Mouse (Mus musculus) lung, embryonic 15.5 days (tissue): Measurements from ENCODE around the gene Igsf21. TPM values are rescaled to one million over a fixed set of nuclear protein-coding genes. Genes with fewer than 3 reads are reported as not detected.

ENCODE experiments used
- ATAC-seq: fragments of 200-750 bp; cut with Nextera tagmentation; 2 replicates; pipeline ENCODE4 v1.8.0; 2017; ENCODE audit warnings: moderate number of reproducible peaks, borderline replicate concordance; ENCODE audit not compliant: low FRiP score, low TSS enrichment; ENCODE audit errors: extremely low read depth
- H3K27ac ChIP-seq: fragments of 300-500 bp; sonication (generic); 2 replicates; pipeline ENCODE4 v1.5.1; 2015; ENCODE audit warnings: moderate library complexity, mild to moderate bottlenecking, inconsistent platforms
- H3K27me3 ChIP-seq: fragments of 300-500 bp; sonication (generic); 2 replicates; pipeline ENCODE4 v1.6.1; 2015; ENCODE audit warnings: inconsistent platforms
- H3K36me3 ChIP-seq: fragments of 300-500 bp; sonication (generic); 2 replicates; pipeline ENCODE4 v1.6.1; 2015; ENCODE audit warnings: inconsistent platforms
- H3K4me1 ChIP-seq: fragments of 300-500 bp; sonication (generic); 2 replicates; pipeline ENCODE4 v1.6.1; 2015; ENCODE audit warnings: inconsistent platforms
- H3K4me2 ChIP-seq: fragments of 300-500 bp; sonication (generic); 2 replicates; pipeline ENCODE4 v1.6.1; 2015; ENCODE audit warnings: inconsistent platforms, mild to moderate bottlenecking, moderate library complexity
- H3K4me3 ChIP-seq: fragments of 300-500 bp; sonication (generic); 2 replicates; pipeline ENCODE4 v1.5.1; 2015; ENCODE audit warnings: mild to moderate bottlenecking, inconsistent platforms
- H3K9ac ChIP-seq: fragments of 300-500 bp; sonication (generic); 2 replicates; pipeline ENCODE4 v1.6.1; 2015; ENCODE audit warnings: inconsistent platforms
- H3K9me3 ChIP-seq: fragments of 300-500 bp; sonication (generic); 2 replicates; pipeline ENCODE4 v1.6.1; 2016; ENCODE audit warnings: inconsistent platforms
- WGBS: fragments of 180-500 bp; shearing (Covaris S2); methylation state at CpG from one replicate; pipeline ENCODE4 v1.1.7; 2015; 5-methylcytosine and 5-hydroxymethylcytosine counted together
- polyA plus RNA-seq: library from polyadenylated mRNA; unstranded; fragments of >200 nt; fragmentation: Nextera tagmentation; extraction: Ambion mirVana; gene quantifications from 2 replicates; pipeline ENCODE4 v1.2.1, GENCODE M21; 2015

Gene Igsf21
- polyA plus RNA-seq, 1 experiment from 2014 or later = 0.39 TPM

GRCm38 (mm10) chr4:140029324-140030039, 217.1 kb downstream of the Igsf21 start:
- 60% methylated on average over 9 of the region's 9 CpGs for WGBS

GRCm38 (mm10) chr4:140023833-140024232, 222.8 kb downstream of the Igsf21 start:
- Histone ChIP-seq H3K4me3 (no peak overlapping the region), H3K9me3 (no peaks in the 10 kb centered on the region), H3K4me1 (no peaks in the 10 kb centered on the region), H3K27ac (no peak overlapping the region), H3K9ac (no peak overlapping the region), H3K4me2 (no peak overlapping the region), H3K27me3 (no peaks in the 10 kb centered on the region), H3K36me3 (no peaks in the 10 kb centered on the region)
- ATAC-seq = no peak
- 71% methylated on average over 6 of the region's 6 CpGs for WGBS

More at GRCm38 (mm10) chr4:140029324-140030039, 217.1 kb downstream of the Igsf21 start:
- Histone ChIP-seq H3K36me3 (no peaks in the 10 kb centered on the region), H3K4me3 (no peak overlapping the region), H3K4me1 (no peaks in the 10 kb centered on the region), H3K27me3 (no peaks in the 10 kb centered on the region; the same call in 1 of the 2 replicates), H3K4me2 (no peak overlapping the region), H3K9ac (no peak overlapping the region), H3K9me3 (no peaks in the 10 kb centered on the region), H3K27ac (no peak overlapping the region)
- ATAC-seq = no peak

GRCm38 (mm10) chr4:140015916-140016315, 230.7 kb downstream of the Igsf21 start:
- no peak overlapping the region for H3K4me2 ChIP-seq
- H3K9ac ChIP-seq = no peak overlapping the region
- no peak for ATAC-seq
- WGBS = 47% methylated on average over 7 of the region's 7 CpGs
- H3K9me3 ChIP-seq = no peaks in the 10 kb centered on the region
- H3K27ac ChIP-seq = no peak overlapping the region
- H3K4me1 ChIP-seq = no peaks in the 10 kb centered on the region
- H3K4me3 ChIP-seq = no peak overlapping the region
- no peaks in the 10 kb centered on the region for H3K36me3 ChIP-seq
- H3K27me3 ChIP-seq = no peaks in the 10 kb centered on the region; the same call in 1 of the 2 replicates

GRCm38 (mm10) chr4:140010728-140011470, 235.7 kb downstream of the Igsf21 start:
- peaks cover 5% of the 10 kb centered on the region; the same call in 1 of the 2 replicates for H3K27me3 ChIP-seq
- no peak overlapping the region for H3K4me2 ChIP-seq
- WGBS = 69% methylated on average over 11 of the region's 11 CpGs
- no peak overlapping the region for H3K27ac ChIP-seq
- no peak overlapping the region for H3K9ac ChIP-seq
- H3K4me1 ChIP-seq = no peaks in the 10 kb centered on the region
- no peak for ATAC-seq
- no peaks in the 10 kb centered on the region for H3K9me3 ChIP-seq
- no peak overlapping the region for H3K4me3 ChIP-seq
- no peaks in the 10 kb centered on the region for H3K36me3 ChIP-seq

GRCm38 (mm10) chr4:140004932-140005331, 241.7 kb downstream of the Igsf21 start:
- H3K27ac ChIP-seq = no peak overlapping the region
- H3K27me3 ChIP-seq = peaks cover 49% of the 10 kb centered on the region
- H3K4me3 ChIP-seq = peak overlapping the region; percentile 21
- no peaks in the 10 kb centered on the region for H3K9me3 ChIP-seq
- peak; percentile 52 for ATAC-seq
- peak overlapping the region; percentile 49 for H3K4me2 ChIP-seq
- no peak overlapping the region for H3K9ac ChIP-seq
- under 1% methylated on average over 5 of the region's 5 CpGs for WGBS
- H3K4me1 ChIP-seq = peaks cover 10% of the 10 kb centered on the region
- no peaks in the 10 kb centered on the region for H3K36me3 ChIP-seq

- H3K4me3 ChIP-seq = peak overlapping the region; percentile 21
- ATAC-seq = peak; percentile 33; the same call in 1 of the 2 replicates
- peak overlapping the region; percentile 49 for H3K4me2 ChIP-seq
- peaks cover 10% of the 10 kb centered on the region for H3K4me1 ChIP-seq
- H3K9ac ChIP-seq = no peak overlapping the region
- peaks cover 49% of the 10 kb centered on the region for H3K27me3 ChIP-seq
- no peak overlapping the region for H3K27ac ChIP-seq
- H3K9me3 ChIP-seq = no peaks in the 10 kb centered on the region
- WGBS = 9% methylated on average over 12 of the region's 12 CpGs
- no peaks in the 10 kb centered on the region for H3K36me3 ChIP-seq
Measured at GRCm38 (mm10) chr4:140004170-140004569, 242.4 kb downstream of the Igsf21 start.

GRCm38 (mm10) chr4:140002069-140002468, 244.5 kb downstream of the Igsf21 start:
- Histone ChIP-seq H3K4me3 (no peak overlapping the region), H3K4me2 (no peak overlapping the region), H3K9me3 (no peaks in the 10 kb centered on the region), H3K9ac (no peak overlapping the region), H3K27ac (no peak overlapping the region), H3K36me3 (no peaks in the 10 kb centered on the region), H3K27me3 (peaks cover 49% of the 10 kb centered on the region), H3K4me1 (peaks cover 10% of the 10 kb centered on the region)
- WGBS = 23% methylated on average over 12 of the region's 12 CpGs
- no peak for ATAC-seq

- Histone ChIP-seq H3K4me1 (peaks cover 10% of the 10 kb centered on the region), H3K9me3 (no peaks in the 10 kb centered on the region), H3K4me2 (no peak overlapping the region), H3K27me3 (peaks cover 44% of the 10 kb centered on the region), H3K4me3 (no peak overlapping the region), H3K9ac (no peak overlapping the region), H3K27ac (no peak overlapping the region), H3K36me3 (no peaks in the 10 kb centered on the region)
- 81% methylated on average over 5 of the region's 5 CpGs for WGBS
- no peak for ATAC-seq
Measured at GRCm38 (mm10) chr4:140000911-140001310, 245.7 kb downstream of the Igsf21 start.

- 58% methylated on average over 7 of the region's 7 CpGs for WGBS
- H3K4me2 ChIP-seq = no peak overlapping the region
- H3K36me3 ChIP-seq = no peaks in the 10 kb centered on the region
- peaks cover 27% of the 10 kb centered on the region for H3K27me3 ChIP-seq
- H3K9ac ChIP-seq = no peak overlapping the region
- no peaks in the 10 kb centered on the region for H3K4me1 ChIP-seq
- no peak for ATAC-seq
- no peak overlapping the region for H3K27ac ChIP-seq
- no peaks in the 10 kb centered on the region for H3K9me3 ChIP-seq
- H3K4me3 ChIP-seq = no peak overlapping the region
Measured at GRCm38 (mm10) chr4:139999033-139999432, 247.6 kb downstream of the Igsf21 start.

- no peaks in the 10 kb centered on the region for H3K36me3 ChIP-seq
- ATAC-seq = no peak
- 43% methylated on average over 8 of the region's 8 CpGs for WGBS
- no peak overlapping the region for H3K9ac ChIP-seq
- no peaks in the 10 kb centered on the region for H3K27me3 ChIP-seq
- no peak overlapping the region for H3K4me3 ChIP-seq
- H3K27ac ChIP-seq = no peak overlapping the region
- H3K9me3 ChIP-seq = no peaks in the 10 kb centered on the region
- no peak overlapping the region for H3K4me2 ChIP-seq
- H3K4me1 ChIP-seq = no peaks in the 10 kb centered on the region
Measured at GRCm38 (mm10) chr4:139995659-139996058, 250.9 kb downstream of the Igsf21 start.

- no peaks in the 10 kb centered on the region for H3K27me3 ChIP-seq
- no peak overlapping the region for H3K4me3 ChIP-seq
- H3K9ac ChIP-seq = no peak overlapping the region
- H3K36me3 ChIP-seq = no peaks in the 10 kb centered on the region
- H3K4me2 ChIP-seq = no peak overlapping the region; the same call in 1 of the 2 replicates
- no peak overlapping the region for H3K27ac ChIP-seq
- ATAC-seq = no peak
- H3K9me3 ChIP-seq = no peaks in the 10 kb centered on the region
- no peaks in the 10 kb centered on the region for H3K4me1 ChIP-seq
- 17% methylated on average over 9 of the region's 16 CpGs for WGBS
Measured at GRCm38 (mm10) chr4:139993111-139993755, 253.4 kb downstream of the Igsf21 start.

- Histone ChIP-seq H3K9me3 (no peaks in the 10 kb centered on the region), H3K4me3 (no peak overlapping the region), H3K4me1 (no peaks in the 10 kb centered on the region), H3K4me2 (no peak overlapping the region), H3K36me3 (no peaks in the 10 kb centered on the region), H3K9ac (no peak overlapping the region), H3K27ac (no peak overlapping the region), H3K27me3 (no peaks in the 10 kb centered on the region; the same call in 1 of the 2 replicates)
- WGBS = 53% methylated on average over 7 of the region's 7 CpGs
- no peak for ATAC-seq
Measured at GRCm38 (mm10) chr4:139986913-139987312, 259.7 kb downstream of the Igsf21 start.
